Mouse (Mus musculus): ENCODE data around the gene Slitrk3.
"Not testable (repeated sequence)": the region's sequence is repeated elsewhere in the genome, so short reads cannot be mapped to it uniquely, and the experiment has no call there.

The Slitrk3 gene

DNA sequence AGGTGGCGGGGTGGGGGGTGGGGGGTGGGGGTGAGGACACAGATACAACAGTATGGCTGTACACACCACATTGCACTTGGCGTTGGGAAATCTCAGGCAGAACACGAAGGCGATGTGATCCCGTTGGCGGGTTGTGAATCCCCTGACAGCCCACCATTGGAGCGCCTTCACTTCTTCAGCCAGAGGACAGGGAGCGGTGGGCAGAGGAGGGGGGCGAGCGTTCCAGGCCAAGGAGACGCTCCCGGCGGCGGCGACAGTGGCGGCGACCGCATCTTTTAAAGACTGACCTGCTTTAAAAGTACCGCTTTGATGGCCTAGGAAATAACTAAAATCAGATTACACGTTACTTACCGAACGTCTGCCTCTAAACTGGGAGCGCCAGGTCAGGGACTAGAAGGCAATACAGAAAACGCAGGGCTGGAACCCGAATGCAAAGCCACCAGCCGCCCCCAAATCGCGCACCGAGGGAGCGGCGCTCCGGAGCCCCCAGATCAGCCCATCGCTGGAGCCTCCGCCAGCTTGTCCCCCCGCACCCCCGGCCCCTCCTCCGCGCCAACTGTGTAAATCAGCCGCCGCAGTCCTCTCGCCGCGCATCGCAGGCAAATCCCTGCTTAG lies at the start of gene Slitrk3:
TSS of gene Slitrk3 (minus strand) at position 607 of the 615 bp plus-strand sequence.
- DNase-seq (ENCODE audit: low read depth, low spot score) = peak; percentile 61

DNA sequence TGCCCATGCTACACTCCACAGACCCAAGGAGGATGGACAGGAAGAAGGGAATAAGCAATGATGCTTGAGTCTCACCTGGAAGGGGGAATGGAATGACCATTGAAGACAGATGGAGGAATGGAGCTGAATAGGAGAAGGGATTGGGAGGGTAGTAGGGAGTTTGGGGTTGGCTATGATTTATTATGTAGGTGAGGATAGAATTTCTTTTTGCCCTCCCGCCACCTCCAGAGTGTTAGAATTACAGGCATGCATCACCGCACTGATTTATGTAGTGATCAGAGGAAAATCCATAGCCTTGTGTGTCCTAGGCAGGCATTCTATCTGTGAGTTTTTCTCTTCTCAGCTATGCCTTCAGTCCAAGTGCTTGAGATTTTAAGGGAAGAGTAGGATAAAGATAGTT lies 36.8 kb upstream of the Slitrk3 start:
- DNase-seq (ENCODE audit: low read depth, low spot score) = not testable (repeated sequence)

- no peak for DNase-seq (ENCODE audit: low read depth, low spot score)
These were observed 27.0 kb upstream of the Slitrk3 start for GRCm38 (mm10) chr3:73084620-73085019.

- DNase-seq (ENCODE audit: low read depth, low spot score) = peak; percentile 57
These were observed 8.5 kb upstream of the Slitrk3 start for GRCm38 (mm10) chr3:73065823-73066755.

- DNase-seq (ENCODE audit: low read depth, low spot score) = no peak
These were observed 587 bp upstream of the Slitrk3 start for GRCm38 (mm10) chr3:73058190-73058589.

DNA sequence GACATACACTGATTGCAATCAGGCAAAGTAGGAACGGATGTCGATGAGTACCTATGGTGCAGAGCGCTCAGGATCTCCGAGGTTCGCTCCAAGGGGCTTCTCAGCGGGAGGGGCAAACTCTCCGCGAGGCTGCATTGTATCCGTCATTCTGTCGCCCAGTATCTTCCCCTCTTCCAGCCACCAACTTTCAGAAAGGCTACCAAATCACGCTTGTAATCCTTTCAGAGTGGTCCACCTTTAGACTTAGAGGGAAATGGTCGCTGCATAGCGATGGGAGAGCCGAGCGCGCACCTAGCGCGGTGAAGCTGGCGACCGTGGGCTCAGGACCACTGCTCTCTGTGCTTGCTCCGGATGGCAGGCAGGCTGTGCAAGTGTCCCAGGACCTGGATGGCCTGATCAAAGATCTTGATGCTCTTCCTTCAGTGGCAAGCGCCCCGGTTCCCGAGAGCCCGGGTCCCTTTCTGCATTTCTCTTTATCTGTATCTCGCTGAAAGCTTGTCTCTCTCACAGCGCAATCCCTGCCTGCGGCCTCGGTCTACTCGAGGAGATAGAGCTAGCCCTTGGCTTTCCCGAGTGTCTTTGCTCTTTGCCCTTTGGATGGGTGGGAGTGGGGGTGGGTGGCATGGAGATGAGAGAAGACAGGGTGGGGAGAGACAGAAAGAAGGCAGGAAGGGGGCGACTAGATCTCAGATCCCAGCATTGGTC lies 959 bp downstream of the Slitrk3 start:
- no peak for DNase-seq (ENCODE audit: low read depth, low spot score)

GRCm38 (mm10) chr3:73056044-73056438 lies 1.6 kb downstream of the Slitrk3 start:
- DNase-seq (ENCODE audit: low read depth, low spot score) = no peak

DNA sequence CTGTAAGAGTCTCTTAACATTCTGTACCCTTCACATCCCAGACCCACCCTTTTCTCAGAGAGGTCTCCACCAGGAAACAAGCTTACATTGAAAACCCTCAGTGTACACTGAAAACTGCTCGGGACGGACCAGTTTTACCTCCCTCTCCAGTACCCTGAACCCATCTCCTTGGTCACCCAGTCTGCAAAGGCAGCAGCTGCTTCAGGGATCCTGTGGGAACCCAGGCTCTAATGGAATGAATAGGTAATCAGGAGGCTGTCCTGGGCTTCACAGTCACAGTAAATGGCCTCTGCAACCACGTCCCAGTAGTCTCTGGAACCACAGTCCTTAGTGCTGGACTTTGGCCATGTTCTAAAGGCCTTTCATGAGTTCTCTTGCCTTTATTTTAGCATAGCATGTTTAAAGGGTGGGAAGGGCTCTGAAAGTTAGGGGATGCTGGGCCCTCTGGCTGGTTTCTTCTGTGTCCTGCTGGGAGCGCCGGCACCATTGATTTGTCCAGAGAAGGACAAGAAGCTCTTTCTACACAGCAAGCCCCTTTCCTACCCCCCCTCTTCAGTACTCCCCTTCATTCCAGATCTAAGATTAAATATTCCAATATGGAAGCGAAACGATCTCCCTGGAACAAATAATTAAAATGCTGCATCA lies 2.1 kb downstream of the Slitrk3 start:
- DNase-seq (ENCODE audit: low read depth, low spot score) = no peak

DNA sequence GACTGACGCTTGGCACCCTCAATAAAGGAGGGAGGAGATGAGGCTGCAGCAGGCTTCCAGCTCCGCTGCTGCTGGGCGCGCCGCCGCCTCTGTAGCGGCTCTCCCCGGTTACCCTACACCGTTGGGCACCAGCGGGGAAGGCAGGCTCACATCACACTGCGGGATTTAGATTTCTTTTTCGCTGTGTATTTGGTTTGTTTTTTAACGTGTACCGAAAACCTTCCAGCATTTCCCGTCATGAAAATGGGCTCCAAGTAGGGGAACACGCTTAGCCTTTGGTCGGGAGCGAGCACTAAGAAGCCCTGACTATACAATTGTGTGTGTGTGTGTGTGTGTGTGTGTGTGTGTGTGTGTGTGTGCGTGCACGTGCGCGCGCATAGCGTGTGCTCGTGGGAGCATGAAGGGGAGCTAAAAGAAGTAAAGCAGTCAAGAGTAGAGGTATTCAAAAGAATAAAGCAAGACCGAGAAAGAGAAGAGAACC lies 4.1 kb downstream of the Slitrk3 start:
- no peak for DNase-seq (ENCODE audit: low read depth, low spot score)

- no peak for DNase-seq (ENCODE audit: low read depth, low spot score)
These were observed 11.4 kb downstream of the Slitrk3 start for GRCm38 (mm10) chr3:73046248-73046647.

- DNase-seq (ENCODE audit: low read depth, low spot score) = no peak
These were observed 15.3 kb downstream of the Slitrk3 start for GRCm38 (mm10) chr3:73042256-73042655.

GRCm38 (mm10) chr3:73006045-73006444 lies 51.6 kb downstream of the Slitrk3 start:
- DNase-seq (ENCODE audit: low read depth, low spot score) = no peak

DNA sequence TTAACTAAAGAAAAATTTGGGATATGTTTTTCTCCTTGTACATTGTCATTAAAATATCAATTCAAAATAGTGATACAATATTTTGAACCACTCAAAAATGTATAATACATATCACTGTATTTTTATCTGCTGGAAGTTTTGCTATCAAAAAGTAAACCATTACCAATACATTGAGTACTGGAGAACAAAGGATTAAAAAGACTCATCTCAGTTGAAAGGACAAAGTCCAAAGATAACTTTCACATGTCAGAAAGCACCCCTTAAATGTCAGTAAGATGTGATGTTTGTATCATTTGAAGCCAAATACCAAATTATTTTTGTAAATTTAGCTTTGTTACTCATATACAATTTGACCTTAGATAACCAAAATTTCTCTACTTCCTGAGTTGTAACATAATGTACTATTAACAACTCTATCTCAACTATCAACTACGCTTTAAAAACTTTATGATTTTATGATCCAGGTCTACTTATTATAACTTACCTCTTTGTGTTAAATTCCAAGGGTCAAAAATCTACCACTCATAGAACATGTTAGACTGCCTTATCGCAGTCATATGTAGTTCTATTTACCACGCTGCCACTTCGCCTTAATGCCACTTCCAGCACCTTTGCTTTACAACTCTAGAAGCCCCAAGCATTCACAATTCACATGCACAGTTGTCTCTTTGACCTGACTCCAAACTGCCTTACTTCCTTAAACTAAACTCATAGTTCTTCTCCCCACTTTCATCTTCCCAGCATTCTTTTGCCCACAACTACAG lies 54.5 kb downstream of the Slitrk3 start:
- no peak for DNase-seq (ENCODE audit: low read depth, low spot score)

DNA sequence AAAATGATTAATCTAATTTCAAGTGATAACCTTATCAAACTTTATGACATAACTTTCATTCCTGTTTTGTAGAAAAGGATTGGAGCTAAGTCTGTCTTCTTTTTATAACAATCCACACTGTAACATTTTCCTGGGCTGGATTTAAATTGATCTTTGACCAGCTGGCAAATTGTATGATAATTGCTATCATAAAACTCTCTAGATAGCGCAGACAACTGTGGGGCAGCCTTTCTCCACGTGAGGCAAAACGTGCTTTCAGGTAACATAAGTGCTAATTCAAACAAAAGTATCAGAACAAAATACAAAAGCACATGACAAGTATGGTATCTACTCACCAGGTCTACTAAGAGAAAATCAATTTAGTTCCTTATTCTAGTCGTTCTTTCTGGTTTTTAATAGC lies 60.1 kb downstream of the Slitrk3 start:
- DNase-seq (ENCODE audit: low read depth, low spot score) = no peak

Measured in telencephalon, adult 2 months (tissue).